8 mouse cellular contexts compared by ENCODE assay signal in the genomic region with DNA sequence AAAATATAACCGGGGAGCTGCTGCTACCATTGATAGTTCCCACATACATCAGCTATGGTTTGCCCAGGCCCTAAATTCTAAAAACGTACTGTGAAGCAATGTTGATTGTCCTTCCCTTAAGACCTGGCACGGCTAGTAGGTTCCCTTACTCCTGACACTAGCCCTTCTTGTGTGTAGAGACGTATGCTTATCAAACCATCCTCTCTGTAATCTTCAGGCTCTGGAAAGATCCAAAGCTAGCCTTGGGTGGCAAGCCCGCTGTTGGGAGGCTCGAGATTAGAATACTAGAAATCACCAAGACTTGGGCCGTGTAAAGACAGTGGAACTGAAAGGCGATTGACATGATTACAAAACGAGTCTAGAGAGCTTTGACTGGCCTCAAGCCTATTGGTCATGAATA. TPM values are rescaled to one million over a fixed set of nuclear protein-coding genes. Genes with fewer than 3 reads are reported as not detected.
DNase-seq lines count a peak whose midpoint lies in the region; ATAC-seq and TF ChIP-seq lines count a peak whose summit lies in the region.

No protein-coding gene starts in this region.

- H3K4me2 ChIP-seq in forebrain, embryonic 14.5 days (ENCODE audit: low read length) = peak overlapping the region; percentile 73
- peak overlapping the region; percentile 94 for H3K4me2 ChIP-seq in liver, embryonic 13.5 days

- H3K27ac ChIP-seq in cerebellum, adult 2 months (ENCODE audit: insufficient read depth, low read length) = no peak overlapping the region
- no peak overlapping the region for H3K27ac ChIP-seq in forebrain, embryonic 14.5 days (ENCODE audit: low read depth, low read length)
- H3K27ac ChIP-seq in liver, embryonic 13.5 days = peak overlapping the region; percentile 88; the same call in 1 of the 2 replicates

- 49% methylated on average over 9 of the region's 9 CpGs for WGBS in cerebellum, adult 2 months
- 60% methylated on average over 9 of the region's 9 CpGs for WGBS in forebrain, embryonic 14.5 days
- WGBS in liver, embryonic 13.5 days (ENCODE audit: insufficient replicate concordance) = 22% methylated on average over 9 of the region's 9 CpGs

- H3K4me1 ChIP-seq in cerebellum, adult 2 months (ENCODE audit: control insufficient read depth, insufficient read depth, low read length) = peaks cover 6% of the 10 kb centered on the region; the same call in 1 of the 2 replicates
- H3K4me1 ChIP-seq in forebrain, embryonic 14.5 days (ENCODE audit: control insufficient read depth, insufficient read depth, low read length) = peaks cover 12% of the 10 kb centered on the region; the same call in 1 of the 2 replicates
- peaks cover 20% of the 10 kb centered on the region for H3K4me1 ChIP-seq in liver, embryonic 13.5 days (replicated peaks)

- no peaks in the 10 kb centered on the region for H3K27me3 ChIP-seq in cerebellum, adult 2 months (ENCODE audit: control insufficient read depth, insufficient read depth, low read length)
- no peaks in the 10 kb centered on the region for H3K27me3 ChIP-seq in forebrain, embryonic 14.5 days (replicated peaks; ENCODE audit: control insufficient read depth, insufficient read depth, low read length)
- H3K27me3 ChIP-seq in liver, embryonic 13.5 days = no peaks in the 10 kb centered on the region

- H3K9ac ChIP-seq in forebrain, embryonic 14.5 days (ENCODE audit: low read length) = peak overlapping the region; percentile 92
- peak overlapping the region; percentile 97 for H3K9ac ChIP-seq in liver, embryonic 13.5 days

- peak overlapping the region; percentile 99 for H3K4me3 ChIP-seq in cerebellum, adult 2 months (replicated peaks; ENCODE audit: insufficient read depth, low read depth, low read length)
- peak overlapping the region; percentile 89 for H3K4me3 ChIP-seq in forebrain, embryonic 14.5 days (ENCODE audit: low read depth, low read length)
- H3K4me3 ChIP-seq in liver, embryonic 13.5 days (replicated peaks) = peak overlapping the region; percentile 97

- no peak for TF ChIP-seq POLR2A in cerebellum, adult 2 months (IDR thresholded peaks at IDR 0.05; ENCODE audit: borderline replicate concordance, insufficient read depth, low read length)

- intact Hi-C loops in left cerebral cortex, postnatal 25 days (cut with DNase I) = no loop called here

- peaks cover 38% of the 10 kb centered on the region for H3K36me3 ChIP-seq in forebrain, embryonic 14.5 days (ENCODE audit: control insufficient read depth, insufficient read depth, low read length)
- H3K36me3 ChIP-seq in liver, embryonic 13.5 days = peaks cover 33% of the 10 kb centered on the region

- DNase-seq in cerebellum, adult 2 months = no peak
- DNase-seq in cerebellum, postnatal 10 days = no peak
- peak; percentile 7 for DNase-seq in 3T3-L1 (ENCODE audit: low read depth, low spot score)
- DNase-seq in forebrain, embryonic 14.5 days (ENCODE audit: low spot score) = no peak
- peak; percentile 9 for DNase-seq in liver, embryonic 13.5 days
- no peak for DNase-seq in right cerebral cortex, postnatal 4 days
- DNase-seq in ovary, postnatal 10 days (ENCODE audit: low spot score) = no peak
- DNase-seq in left cerebral cortex, postnatal 25 days (ENCODE audit: low spot score in 2 of 2) = no peak

- no peaks in the 10 kb centered on the region for H3K9me3 ChIP-seq in forebrain, embryonic 14.5 days (replicated peaks; ENCODE audit: control insufficient read depth, low read length)
- H3K9me3 ChIP-seq in liver, embryonic 13.5 days (replicated peaks) = no peaks in the 10 kb centered on the region

- ATAC-seq in forebrain, embryonic 14.5 days = no peak
- peak; percentile 52 for ATAC-seq in liver, embryonic 13.5 days (ENCODE audit: low read depth)

- TF ChIP-seq CTCF in cerebellum, adult 2 months (IDR thresholded peaks at IDR 0.05; ENCODE audit: borderline replicate concordance, insufficient read depth, low read depth, low read length) = no peak

RNA-seq across cellular contexts. Expression of a gene that starts 1.2 kb away (rescaled TPM):
- polyA plus RNA-seq in cerebellum, adult 2 months (2012; rRNA removed) = 38.7 and 41.9 TPM in 2 replicates
- 13.6 and 14.9 TPM in 2 replicates for polyA plus RNA-seq in forebrain, embryonic 14.5 days (2014; fragmentation: Nextera tagmentation; extraction: Ambion mirVana)
- polyA plus RNA-seq in liver, embryonic 13.5 days (2015; fragmentation: Nextera tagmentation; extraction: Ambion mirVana) = 3.0 TPM in 2 replicates
- 10 to 100 TPM; 82.9 to 85.4 TPM for total RNA-seq in left cerebral cortex, postnatal 25 days (2021)

RNA-seq across cellular contexts. Expression of a gene that starts 57.2 kb away (rescaled TPM):
- polyA plus RNA-seq in cerebellum, adult 2 months (2012; rRNA removed) = 33.8 and 36.9 TPM in 2 replicates
- 25.6 and 27.3 TPM in 2 replicates for polyA plus RNA-seq in forebrain, embryonic 14.5 days (2014; fragmentation: Nextera tagmentation; extraction: Ambion mirVana)
- polyA plus RNA-seq in liver, embryonic 13.5 days (2015; fragmentation: Nextera tagmentation; extraction: Ambion mirVana) = 18.6 and 20.7 TPM in 2 replicates
- total RNA-seq in left cerebral cortex, postnatal 25 days (2021) = 10 to 100 TPM; 52.0 to 57.7 TPM

Comparison
In these comparisons a context has a peak if more than half of its experiments do, and no peak if none do; other contexts are left out.
1. DNase-seq: peak in 3T3-L1 (single experiment) and liver, embryonic 13.5 days (single experiment); none in cerebellum, adult 2 months (0 of 2), cerebellum, postnatal 10 days (0 of 2), forebrain, embryonic 14.5 days (single experiment), right cerebral cortex, postnatal 4 days (single experiment), ovary, postnatal 10 days (single experiment) and left cerebral cortex, postnatal 25 days (0 of 2).
2. Peak in every context shown above with its lines, with median percentiles within 50 percentile points of each other: H3K4me3 ChIP-seq.